Comparison of ENCODE assay signal across 1 mouse cellular context in genomic region chr11:59208153-59208831, GRCm38 (mm10).
TF ChIP-seq lines count a peak whose summit lies in the region.

TSS of gene 2310033P09Rik (plus strand) at chr11:59208321.

TF ChIP-seq in MEL, 35 proteins besides CTCF, POLR2A, EP300 and RAD21 (continued from another document):
- TF ChIP-seq SMC3 (IDR thresholded peaks at IDR 0.05; ENCODE audit: low read depth, low read length): no peak
- TF ChIP-seq UBTF (IDR thresholded peaks at IDR 0.05; ENCODE audit: borderline replicate concordance, insufficient read depth, low read depth, low read length): 0 out of 2 replicates have a peak, but pooled peaks have one; percentile 56
- no peak for TF ChIP-seq GABPA (IDR thresholded peaks at IDR 0.05; ENCODE audit: low read depth, low read length)
- no peak for TF ChIP-seq CHD2 (IDR thresholded peaks at IDR 0.05; ENCODE audit: low read length)
- TF ChIP-seq SIN3A (IDR thresholded peaks at IDR 0.05; ENCODE audit: low read length): peak; percentile 92
- TF ChIP-seq GATA1 (IDR thresholded peaks at IDR 0.05; ENCODE audit: low read depth, low read length): no peak; the same call in 1 of the 2 replicates
- no peak; the same call in 1 of the 2 replicates for TF ChIP-seq KAT2A (conservative IDR thresholded peaks at IDR 0.05; ENCODE audit: low read depth, low read length)
- TF ChIP-seq ZC3H11A (IDR thresholded peaks at IDR 0.05; ENCODE audit: low read depth, low read length): no peak
- peak; percentile 71; the same call in 1 of the 2 replicates for TF ChIP-seq RCOR1 (IDR thresholded peaks at IDR 0.05; ENCODE audit: low read depth, low read length)
- TF ChIP-seq USF1 (IDR thresholded peaks at IDR 0.05; ENCODE audit: low read depth, low read length): peak; percentile 51
- TF ChIP-seq MYB (IDR thresholded peaks at IDR 0.05; ENCODE audit: low read depth, low read length): no peak
- peak; percentile 92 for TF ChIP-seq POLR2AphosphoS2 (IDR thresholded peaks at IDR 0.05; ENCODE audit: low read length)
- TF ChIP-seq NELFE (IDR thresholded peaks at IDR 0.05; ENCODE audit: low read depth, low read length): peak; percentile 97
- TF ChIP-seq MEF2A (IDR thresholded peaks at IDR 0.05; ENCODE audit: extremely low read depth, insufficient replicate concordance, low read depth, low read length, poor library complexity, severe bottlenecking): no peak
TF ChIP-seq in MEL: peak in this region for 17.
